Mouse (Mus musculus) midbrain, postnatal 0 days (tissue): ENCODE measurements around the gene Tardbp. TPM values are rescaled to one million over a fixed set of nuclear protein-coding genes. Genes with fewer than 3 reads are reported as not detected.

Experiments
- ATAC-seq: fragments of 200-750 bp; cut with Nextera tagmentation; 2 replicates; pipeline ENCODE4 v1.8.0; 2017; ENCODE audit warnings: moderate number of reproducible peaks, mild to moderate bottlenecking, moderate TSS enrichment, moderate library complexity; ENCODE audit not compliant: low FRiP score
- DNase-seq: peaks from one replicate; pipeline ENCODE4 v3.0.0-alpha.2; 2015; ENCODE audit warnings: low spot score
- H3K27ac ChIP-seq: fragments of 300-500 bp; sonication (generic); 2 replicates; pipeline ENCODE4 v1.5.1; 2014; ENCODE audit warnings: low read depth, mild to moderate bottlenecking, low read length, mixed read lengths
- H3K27me3 ChIP-seq: fragments of 300-500 bp; sonication (generic); 2 replicates; pipeline ENCODE4 v1.6.1; 2014; ENCODE audit warnings: low read length, control low read depth, mixed read lengths; ENCODE audit not compliant: insufficient read depth
- H3K36me3 ChIP-seq: fragments of 300-500 bp; sonication (generic); 2 replicates; pipeline ENCODE4 v1.6.1; 2014; ENCODE audit warnings: low read length, control low read depth, mixed read lengths; ENCODE audit not compliant: insufficient read depth
- H3K4me1 ChIP-seq: fragments of 300-500 bp; sonication (generic); 2 replicates; pipeline ENCODE4 v1.6.1; 2014; ENCODE audit warnings: mild to moderate bottlenecking, control low read depth, antibody characterized with exemption, low read length, mixed read lengths; ENCODE audit not compliant: insufficient read depth
- H3K4me2 ChIP-seq: fragments of 300-500 bp; sonication (generic); 2 replicates; pipeline ENCODE4 v1.6.1; 2014; ENCODE audit warnings: low read depth, mild to moderate bottlenecking, low read length, mixed read lengths; ENCODE audit not compliant: poor library complexity, severe bottlenecking
- H3K4me3 ChIP-seq: fragments of 300-500 bp; sonication (generic); 2 replicates; pipeline ENCODE4 v1.5.1; 2014; ENCODE audit warnings: low read depth, mild to moderate bottlenecking, low read length, moderate library complexity
- H3K9ac ChIP-seq: fragments of 300-500 bp; sonication (generic); replicated peaks from 2 replicates; pipeline ENCODE4 v1.6.1; 2014; ENCODE audit warnings: mild to moderate bottlenecking, low read length, moderate library complexity, mixed read lengths; ENCODE audit not compliant: poor library complexity, severe bottlenecking
- H3K9me3 ChIP-seq: fragments of 300-500 bp; sonication (generic); 2 replicates; pipeline ENCODE4 v1.6.1; 2016; ENCODE audit warnings: low read length, control low read depth
- CTCF ChIP-seq: IDR thresholded peaks from 2 replicates; pipeline ENCODE4 v1.5.1; 2016; ENCODE audit warnings: antibody characterized with exemption, mild to moderate bottlenecking
- WGBS: fragments of 180-500 bp; shearing (Covaris S2); extraction: QIAGEN DNeasy Blood & Tissue Kit; methylation state at CpG from one replicate; pipeline ENCODE4 v1.1.7; 2014; 5-methylcytosine and 5-hydroxymethylcytosine counted together
- polyA plus RNA-seq: library from polyadenylated mRNA; unstranded; fragments of >200 nt; fragmentation: Nextera tagmentation; extraction: Ambion mirVana; gene quantifications from 2 replicates; pipeline ENCODE4 v1.2.1, GENCODE M21; 2015
- total RNA-seq: library from RNA; depleted of rRNA; stranded (reverse); fragments of >200 nt; gene quantifications from 2 replicates; pipeline ENCODE4 v1.2.3, GENCODE M21; 2014; rRNA removed

Gene Tardbp
- total and polyA plus RNA-seq, 2 experiments from 2014 or later, result 94.6 to 98.7 TPM

- Histone ChIP-seq H3K36me3 (peaks cover 86% of the 10 kb centered on the region), H3K27ac (no peak overlapping the region), H3K9ac (no peak overlapping the region), H3K4me3 (no peak overlapping the region), H3K4me1 (no peaks in the 10 kb centered on the region), H3K27me3 (no peaks in the 10 kb centered on the region), H3K9me3 (no peaks in the 10 kb centered on the region), H3K4me2 (no peak overlapping the region)
- 93% methylated on average over 10 of the region's 10 CpGs for WGBS
- DNase-seq (no peak), ATAC-seq (no peak)
- no peak for TF ChIP-seq CTCF
Measured at GRCm38 (mm10) chr4:148570138-148570537, 56.7 kb downstream of the Tardbp start.

GRCm38 (mm10) chr4:148563595-148563994, 63.2 kb downstream of the Tardbp start:
- no peak overlapping the region for H3K9ac ChIP-seq
- no peak overlapping the region for H3K4me3 ChIP-seq
- peaks cover 73% of the 10 kb centered on the region for H3K36me3 ChIP-seq
- no peak overlapping the region for H3K27ac ChIP-seq
- no peak for TF ChIP-seq CTCF
- ATAC-seq (no peak), DNase-seq (no peak)
- H3K4me2 ChIP-seq, result no peak overlapping the region
- H3K9me3 ChIP-seq, result no peaks in the 10 kb centered on the region
- 96% methylated on average over 12 of the region's 12 CpGs for WGBS
- H3K27me3 ChIP-seq, result no peaks in the 10 kb centered on the region
- no peaks in the 10 kb centered on the region; the same call in 1 of the 2 replicates for H3K4me1 ChIP-seq

GRCm38 (mm10) chr4:148562676-148563075, 64.1 kb downstream of the Tardbp start:
- Histone ChIP-seq H3K4me2 (no peak overlapping the region), H3K4me1 (no peaks in the 10 kb centered on the region; the same call in 1 of the 2 replicates), H3K27me3 (no peaks in the 10 kb centered on the region), H3K27ac (no peak overlapping the region), H3K4me3 (no peak overlapping the region), H3K9ac (no peak overlapping the region), H3K36me3 (peaks cover 64% of the 10 kb centered on the region), H3K9me3 (no peaks in the 10 kb centered on the region)
- WGBS, result 94% methylated on average over 17 of the region's 17 CpGs
- ATAC-seq, result no peak
- no peak for DNase-seq
- TF ChIP-seq CTCF, result no peak

Other genes with a start within 250 kb of the Tardbp start
- gene Ubiad1, start 182.2 kb downstream of the Tardbp start, total RNA-seq, result 16.0 and 19.8 TPM in 2 replicates
- gene Ubiad1, start 182.2 kb downstream of the Tardbp start, polyA plus RNA-seq, result 12.7 and 14.6 TPM in 2 replicates
- 54.5 and 59.6 TPM in 2 replicates for gene Mtor, start 178.4 kb downstream of the Tardbp start, total RNA-seq
- gene Mtor, start 178.4 kb downstream of the Tardbp start, polyA plus RNA-seq, result 24.3 and 27.8 TPM in 2 replicates
- 0.09 and 0.11 TPM in 2 replicates for gene Angptl7, start 126.6 kb downstream of the Tardbp start, total RNA-seq
- 0.25 and 0.36 TPM in 2 replicates for gene Angptl7, start 126.6 kb downstream of the Tardbp start, polyA plus RNA-seq
- 70.8 and 73.3 TPM in 2 replicates for gene Exosc10, start 68.6 kb downstream of the Tardbp start, total RNA-seq
- gene Exosc10, start 68.6 kb downstream of the Tardbp start, polyA plus RNA-seq, result 77.1 and 78.8 TPM in 2 replicates
- gene Srm, start 35.5 kb downstream of the Tardbp start, total RNA-seq, result 55.4 and 74.9 TPM in 2 replicates
- 148 and 151 TPM in 2 replicates for gene Srm, start 35.5 kb downstream of the Tardbp start, polyA plus RNA-seq
- 0.33 and 0.42 TPM in 2 replicates for gene Masp2, start 24.5 kb downstream of the Tardbp start, total RNA-seq
- gene Masp2, start 24.5 kb downstream of the Tardbp start, polyA plus RNA-seq, result 0.55 TPM in 1 of 2 replicates, not detected in the other
- gene Gm572, start 16.3 kb upstream of the Tardbp start, total RNA-seq, result 0.44 TPM in 1 of 2 replicates, not detected in the other
- gene Gm572, start 16.3 kb upstream of the Tardbp start, polyA plus RNA-seq, result not detected in 2 replicates
- 3.7 and 4.0 TPM in 2 replicates for gene Casz1, start 177.4 kb upstream of the Tardbp start, total RNA-seq
- gene Casz1, start 177.4 kb upstream of the Tardbp start, polyA plus RNA-seq, result 2.0 TPM in 2 replicates